Mouse (Mus musculus): ENCODE data around the gene Zmynd10. TPM values are rescaled to one million over a fixed set of nuclear protein-coding genes. Genes with fewer than 3 reads are reported as not detected.
A peak's percentile ranks its signal among the peaks of the same experiment; 100 is the strongest.

The Zmynd10 gene
- polyA plus RNA-seq, 1 experiment from 2014 or later, result 0.49 TPM

DNA sequence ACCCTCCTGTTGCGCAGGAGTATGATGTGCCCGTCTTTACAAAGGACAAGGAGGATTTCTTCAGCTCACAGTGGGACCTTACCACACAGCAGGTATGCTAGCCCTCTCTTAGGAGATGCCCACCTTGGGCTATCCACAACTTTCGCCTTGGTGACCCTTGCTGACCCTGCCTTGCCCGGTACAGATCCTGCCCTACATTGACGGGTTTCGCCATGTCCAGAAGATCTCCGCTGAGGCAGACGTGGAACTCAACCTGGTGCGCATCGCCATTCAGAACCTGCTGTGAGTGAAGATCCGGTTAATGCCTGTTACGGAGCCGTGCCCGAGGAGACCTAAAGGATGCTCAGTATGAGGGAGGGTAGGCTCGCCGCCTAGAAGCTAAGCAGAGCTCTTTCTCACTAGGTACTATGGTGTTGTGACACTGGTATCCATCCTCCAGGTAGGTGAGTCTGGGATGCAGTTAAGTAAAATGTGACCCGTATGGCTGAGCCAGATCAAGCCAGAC lies 2.9 kb upstream of the Zmynd10 start:
- peaks cover 25% of the 10 kb centered on the region for H3K4me1 ChIP-seq (ENCODE audit: control insufficient read depth, insufficient read depth, low read length)
- no peaks in the 10 kb centered on the region for H3K9me3 ChIP-seq (ENCODE audit: control insufficient read depth, low read length)
- H3K4me2 ChIP-seq, result no peak overlapping the region
- DNase-seq (ENCODE audit: low spot score, missing footprints), result no peak
- peaks cover 9% of the 10 kb centered on the region for H3K36me3 ChIP-seq (ENCODE audit: control insufficient read depth, insufficient read depth, low read length)
- no peak for ATAC-seq (ENCODE audit: low FRiP score)
- H3K4me3 ChIP-seq (ENCODE audit: low read depth, low read length), result no peak overlapping the region
- H3K9ac ChIP-seq (ENCODE audit: low read length), result no peak overlapping the region
- H3K27me3 ChIP-seq (ENCODE audit: control insufficient read depth, insufficient read depth, low read length), result no peaks in the 10 kb centered on the region; the same call in none of the 2 replicates
- no peak overlapping the region for H3K27ac ChIP-seq (ENCODE audit: low read depth, low read length)
- WGBS, result 96% methylated on average over 17 of the region's 17 CpGs

DNA sequence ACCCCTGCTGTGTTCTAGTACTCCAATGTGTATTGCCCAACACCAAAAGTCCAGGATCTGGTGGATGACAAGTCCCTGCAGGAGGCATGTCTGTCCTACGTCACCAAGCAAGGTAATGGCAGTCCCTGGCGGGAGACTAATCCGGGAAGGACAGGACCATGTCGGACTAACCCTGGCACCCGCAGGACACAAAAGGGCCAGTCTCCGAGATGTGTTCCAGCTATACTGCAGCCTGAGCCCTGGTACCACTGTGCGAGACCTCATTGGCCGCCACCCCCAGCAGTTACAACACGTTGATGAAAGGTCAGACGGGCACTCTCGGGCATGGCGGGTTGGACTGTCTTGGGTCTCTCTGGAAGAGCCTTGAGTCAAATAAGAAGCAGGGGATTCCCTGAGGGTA lies 2.4 kb upstream of the Zmynd10 start:
- no peak overlapping the region for H3K9ac ChIP-seq (ENCODE audit: low read length)
- no peak for DNase-seq (ENCODE audit: low spot score, missing footprints)
- no peak for ATAC-seq (ENCODE audit: low FRiP score)
- H3K4me2 ChIP-seq, result no peak overlapping the region
- peaks cover 25% of the 10 kb centered on the region for H3K4me1 ChIP-seq (ENCODE audit: control insufficient read depth, insufficient read depth, low read length)
- no peaks in the 10 kb centered on the region; the same call in none of the 2 replicates for H3K27me3 ChIP-seq (ENCODE audit: control insufficient read depth, insufficient read depth, low read length)
- H3K4me3 ChIP-seq (ENCODE audit: low read depth, low read length), result no peak overlapping the region
- WGBS, result 94% methylated on average over 12 of the region's 12 CpGs
- peaks cover 9% of the 10 kb centered on the region for H3K36me3 ChIP-seq (ENCODE audit: control insufficient read depth, insufficient read depth, low read length)
- no peaks in the 10 kb centered on the region for H3K9me3 ChIP-seq (ENCODE audit: control insufficient read depth, low read length)
- no peak overlapping the region for H3K27ac ChIP-seq (ENCODE audit: low read depth, low read length)

DNA sequence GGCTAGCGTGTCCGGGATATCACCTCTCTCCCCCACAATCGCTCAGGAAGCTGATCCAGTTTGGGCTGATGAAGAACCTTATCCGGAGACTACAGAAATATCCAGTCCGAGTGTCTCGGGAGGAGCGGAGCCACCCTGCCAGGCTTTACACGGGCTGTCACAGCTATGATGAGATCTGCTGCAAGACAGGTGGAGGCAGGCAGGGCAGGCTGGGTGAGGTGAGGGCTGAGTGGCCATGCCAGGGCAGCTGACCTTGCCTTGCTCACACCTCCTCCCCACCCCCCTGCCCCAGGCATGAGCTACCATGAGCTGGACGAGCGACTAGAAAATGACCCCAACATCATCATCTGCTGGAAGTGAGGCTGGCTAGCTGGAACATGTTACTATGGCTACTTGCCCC lies 1.9 kb upstream of the Zmynd10 start:
- 86% methylated on average over 10 of the region's 10 CpGs for WGBS
- Histone ChIP-seq H3K4me2 (no peak overlapping the region), H3K9ac (ENCODE audit: low read length) (no peak overlapping the region), H3K9me3 (ENCODE audit: control insufficient read depth, low read length) (no peaks in the 10 kb centered on the region), H3K4me3 (ENCODE audit: low read depth, low read length) (no peak overlapping the region), H3K4me1 (ENCODE audit: control insufficient read depth, insufficient read depth, low read length) (peaks cover 25% of the 10 kb centered on the region), H3K27ac (ENCODE audit: low read depth, low read length) (no peak overlapping the region), H3K36me3 (ENCODE audit: control insufficient read depth, insufficient read depth, low read length) (peaks cover 9% of the 10 kb centered on the region), H3K27me3 (ENCODE audit: control insufficient read depth, insufficient read depth, low read length) (peaks cover 2% of the 10 kb centered on the region)
- DNase-seq (ENCODE audit: low spot score, missing footprints), result no peak
- ATAC-seq (ENCODE audit: low FRiP score), result no peak

DNA sequence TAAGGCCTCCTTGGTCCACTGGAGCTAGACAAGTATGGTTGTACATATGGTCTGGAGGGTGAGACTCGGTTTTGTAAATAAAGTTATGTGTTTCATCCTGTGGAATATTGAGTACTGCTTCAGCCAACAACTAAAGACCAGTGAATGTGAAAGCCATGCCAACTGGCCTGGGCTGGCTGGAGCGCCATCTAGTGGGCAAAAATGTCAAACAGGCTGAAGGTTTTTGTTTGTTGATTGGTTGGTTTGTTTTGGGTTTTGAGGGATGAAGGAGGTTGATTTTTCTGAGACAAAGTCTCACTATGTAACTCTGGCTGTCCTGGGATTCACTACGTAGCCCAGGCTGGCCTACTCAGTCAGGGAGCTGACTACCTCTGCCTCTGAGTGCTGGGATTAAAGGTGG lies 1.5 kb upstream of the Zmynd10 start:
- Histone ChIP-seq H3K27me3 (ENCODE audit: control insufficient read depth, insufficient read depth, low read length) (peaks cover 6% of the 10 kb centered on the region), H3K4me1 (ENCODE audit: control insufficient read depth, insufficient read depth, low read length) (peaks cover 25% of the 10 kb centered on the region), H3K27ac (ENCODE audit: low read depth, low read length) (no peak overlapping the region), H3K36me3 (ENCODE audit: control insufficient read depth, insufficient read depth, low read length) (peaks cover 9% of the 10 kb centered on the region), H3K4me3 (ENCODE audit: low read depth, low read length) (no peak overlapping the region), H3K9me3 (ENCODE audit: control insufficient read depth, low read length) (no peaks in the 10 kb centered on the region), H3K4me2 (no peak overlapping the region), H3K9ac (ENCODE audit: low read length) (no peak overlapping the region)
- ATAC-seq (ENCODE audit: low FRiP score) (no peak), DNase-seq (ENCODE audit: low spot score, missing footprints) (peak; percentile 99)
- WGBS, result 7% methylated on average over 3 of the region's 3 CpGs

DNA sequence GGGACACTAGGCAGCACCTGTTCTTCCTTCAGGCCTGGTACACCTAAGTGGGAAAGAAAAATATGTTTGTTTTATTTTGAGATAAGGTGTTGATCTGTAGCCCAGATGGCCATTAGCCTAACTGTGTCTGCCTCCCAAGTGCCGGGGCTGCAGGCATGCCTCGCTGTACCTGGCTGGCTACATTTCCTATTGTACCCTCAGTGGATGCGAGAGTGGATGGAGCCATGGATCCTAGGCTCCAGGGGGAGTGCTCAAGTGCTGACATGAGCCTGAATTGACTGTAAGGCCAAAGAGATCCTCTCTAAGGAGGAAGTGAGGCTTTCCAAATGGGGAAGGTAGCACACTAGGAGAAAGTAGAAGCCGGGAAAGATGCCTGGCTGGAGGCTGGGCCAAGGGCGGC lies 859 bp downstream of the Zmynd10 start:
- Histone ChIP-seq H3K9ac (ENCODE audit: low read length) (no peak overlapping the region), H3K4me1 (ENCODE audit: control insufficient read depth, insufficient read depth, low read length) (peaks cover 25% of the 10 kb centered on the region), H3K27me3 (ENCODE audit: control insufficient read depth, insufficient read depth, low read length) (peaks cover 26% of the 10 kb centered on the region), H3K36me3 (ENCODE audit: control insufficient read depth, insufficient read depth, low read length) (peaks cover 9% of the 10 kb centered on the region), H3K9me3 (ENCODE audit: control insufficient read depth, low read length) (no peaks in the 10 kb centered on the region), H3K27ac (ENCODE audit: low read depth, low read length) (no peak overlapping the region), H3K4me2 (no peak overlapping the region), H3K4me3 (ENCODE audit: low read depth, low read length) (no peak overlapping the region)
- ATAC-seq (ENCODE audit: low FRiP score) (no peak), DNase-seq (ENCODE audit: low spot score, missing footprints) (no peak)
- WGBS, result 82% methylated on average over 5 of the region's 5 CpGs

DNA sequence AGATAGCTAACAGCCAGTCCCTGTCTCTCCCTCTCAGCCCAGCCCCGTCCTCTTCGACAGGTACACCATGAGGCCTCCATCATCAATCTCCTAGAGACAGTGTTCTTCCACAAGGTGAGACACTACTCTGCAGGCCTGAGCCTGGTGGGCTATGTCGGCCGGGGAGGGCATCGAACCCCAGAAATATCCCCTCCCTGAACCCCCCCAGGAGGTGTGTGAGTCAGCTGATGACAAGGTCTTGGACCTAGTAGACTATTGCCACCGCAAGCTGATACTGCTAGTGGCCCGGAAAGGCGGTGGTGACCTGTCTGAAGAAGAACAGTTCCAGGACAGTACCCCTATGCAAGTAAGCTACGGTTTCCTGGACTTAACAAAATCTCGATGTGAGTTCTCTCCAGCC lies 1.7 kb downstream of the Zmynd10 start:
- H3K27me3 ChIP-seq (ENCODE audit: control insufficient read depth, insufficient read depth, low read length), result peaks cover 28% of the 10 kb centered on the region
- 92% methylated on average over 9 of the region's 10 CpGs for WGBS

DNA sequence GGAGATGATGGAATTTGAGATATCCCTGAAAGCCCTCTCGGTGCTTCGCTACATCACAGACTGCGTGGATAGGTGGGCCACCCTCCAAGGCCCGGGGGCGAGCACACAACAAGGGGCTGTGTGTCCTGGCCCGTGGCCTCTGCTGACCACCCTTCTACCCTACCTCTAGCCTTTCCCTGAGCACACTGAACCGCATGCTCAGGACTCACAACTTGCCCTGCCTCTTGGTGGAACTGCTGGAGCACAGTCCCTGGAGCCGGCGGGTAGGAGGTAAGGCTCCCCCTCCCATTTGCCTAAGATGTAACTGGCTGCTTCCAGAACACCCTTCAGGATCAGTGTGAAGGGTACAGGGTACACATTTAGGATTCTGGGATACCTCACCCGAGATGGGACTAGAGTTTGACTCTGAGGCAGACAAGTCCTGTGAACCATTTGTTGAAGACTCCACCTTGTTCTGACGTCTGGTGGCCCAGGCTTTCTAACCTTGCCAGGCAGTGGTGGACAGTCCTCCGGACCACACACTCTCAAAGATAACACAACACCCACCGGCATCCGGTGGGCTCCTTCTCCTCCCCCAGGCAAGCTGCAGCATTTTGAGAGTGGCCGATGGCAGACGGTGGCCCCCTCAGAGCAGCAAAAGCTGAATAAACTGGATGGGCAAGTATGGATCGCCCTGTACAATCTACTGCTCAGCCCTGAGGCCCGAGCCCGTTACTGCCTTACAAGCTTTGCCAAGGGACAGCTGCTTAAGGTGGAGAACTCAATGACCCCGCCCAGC lies 2.4 kb downstream of the Zmynd10 start:
- peaks cover 4% of the 10 kb centered on the region; the same call in 1 of the 2 replicates for H3K36me3 ChIP-seq (ENCODE audit: control insufficient read depth, insufficient read depth, low read length)
- DNase-seq (ENCODE audit: low spot score, missing footprints), result no peak
- no peak overlapping the region for H3K27ac ChIP-seq (ENCODE audit: low read depth, low read length)
- no peaks in the 10 kb centered on the region for H3K9me3 ChIP-seq (ENCODE audit: control insufficient read depth, low read length)
- 87% methylated on average over 20 of the region's 20 CpGs for WGBS
- H3K9ac ChIP-seq (ENCODE audit: low read length), result no peak overlapping the region
- H3K4me2 ChIP-seq, result no peak overlapping the region
- peaks cover 28% of the 10 kb centered on the region for H3K27me3 ChIP-seq (ENCODE audit: control insufficient read depth, insufficient read depth, low read length)
- H3K4me3 ChIP-seq (ENCODE audit: low read depth, low read length), result no peak overlapping the region
- H3K4me1 ChIP-seq (ENCODE audit: control insufficient read depth, insufficient read depth, low read length), result peaks cover 32% of the 10 kb centered on the region
- ATAC-seq (ENCODE audit: low FRiP score), result no peak

More for the DNA sequence above, 1.7 kb downstream of the Zmynd10 start:
- Histone ChIP-seq H3K36me3 (ENCODE audit: control insufficient read depth, insufficient read depth, low read length) (peaks cover 9% of the 10 kb centered on the region), H3K9me3 (ENCODE audit: control insufficient read depth, low read length) (no peaks in the 10 kb centered on the region), H3K4me1 (ENCODE audit: control insufficient read depth, insufficient read depth, low read length) (peaks cover 31% of the 10 kb centered on the region), H3K9ac (ENCODE audit: low read length) (no peak overlapping the region), H3K27ac (ENCODE audit: low read depth, low read length) (no peak overlapping the region), H3K4me3 (ENCODE audit: low read depth, low read length) (no peak overlapping the region), H3K4me2 (no peak overlapping the region)
- DNase-seq (ENCODE audit: low spot score, missing footprints) (no peak), ATAC-seq (ENCODE audit: low FRiP score) (no peak)

DNA sequence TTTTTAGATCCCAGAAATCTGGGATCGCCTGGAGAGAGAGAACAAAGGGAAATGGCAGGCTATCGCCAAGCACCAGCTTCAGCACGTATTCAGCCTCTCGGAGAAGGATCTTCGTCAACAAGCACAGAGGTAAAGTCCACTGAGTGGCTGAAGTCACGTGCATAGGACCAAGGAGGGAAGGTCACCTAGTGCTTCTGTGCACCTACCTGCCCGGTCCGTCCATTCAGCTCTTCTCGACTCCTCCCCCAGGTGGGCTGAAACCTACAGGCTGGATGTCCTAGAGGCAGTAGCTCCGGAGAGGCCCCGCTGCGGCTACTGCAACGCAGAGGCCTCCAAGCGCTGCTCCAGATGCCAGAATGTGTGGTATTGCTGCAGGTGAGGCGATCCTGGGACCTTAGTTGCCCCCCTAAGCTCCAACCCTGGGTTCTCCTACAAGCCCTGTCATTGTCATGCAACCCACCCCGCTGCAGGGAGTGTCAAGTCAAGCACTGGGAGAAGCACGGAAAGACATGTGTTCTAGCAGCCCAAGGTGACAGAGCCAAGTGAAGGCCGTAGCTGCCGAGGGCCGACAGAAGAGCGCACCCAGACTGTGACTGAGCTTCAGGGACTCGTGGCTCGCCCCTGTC lies 3.5 kb downstream of the Zmynd10 start:
- peak; percentile 91 for DNase-seq (ENCODE audit: low spot score, missing footprints)
- Histone ChIP-seq H3K4me2 (peak overlapping the region; percentile 70), H3K9me3 (ENCODE audit: control insufficient read depth, low read length) (no peaks in the 10 kb centered on the region), H3K36me3 (ENCODE audit: control insufficient read depth, insufficient read depth, low read length) (no peaks in the 10 kb centered on the region), H3K27ac (ENCODE audit: low read depth, low read length) (no peak overlapping the region), H3K4me3 (ENCODE audit: low read depth, low read length) (peak overlapping the region; percentile 34; the same call in 1 of the 2 replicates), H3K9ac (ENCODE audit: low read length) (no peak overlapping the region), H3K27me3 (ENCODE audit: control insufficient read depth, insufficient read depth, low read length) (peaks cover 28% of the 10 kb centered on the region), H3K4me1 (ENCODE audit: control insufficient read depth, insufficient read depth, low read length) (peaks cover 34% of the 10 kb centered on the region)
- WGBS, result 25% methylated on average over 23 of the region's 23 CpGs
- no peak for ATAC-seq (ENCODE audit: low FRiP score)

Measured in midbrain, embryonic 11.5 days (tissue).